Comparison of ENCODE assay signal across 1 mouse cellular context in the genomic region with DNA sequence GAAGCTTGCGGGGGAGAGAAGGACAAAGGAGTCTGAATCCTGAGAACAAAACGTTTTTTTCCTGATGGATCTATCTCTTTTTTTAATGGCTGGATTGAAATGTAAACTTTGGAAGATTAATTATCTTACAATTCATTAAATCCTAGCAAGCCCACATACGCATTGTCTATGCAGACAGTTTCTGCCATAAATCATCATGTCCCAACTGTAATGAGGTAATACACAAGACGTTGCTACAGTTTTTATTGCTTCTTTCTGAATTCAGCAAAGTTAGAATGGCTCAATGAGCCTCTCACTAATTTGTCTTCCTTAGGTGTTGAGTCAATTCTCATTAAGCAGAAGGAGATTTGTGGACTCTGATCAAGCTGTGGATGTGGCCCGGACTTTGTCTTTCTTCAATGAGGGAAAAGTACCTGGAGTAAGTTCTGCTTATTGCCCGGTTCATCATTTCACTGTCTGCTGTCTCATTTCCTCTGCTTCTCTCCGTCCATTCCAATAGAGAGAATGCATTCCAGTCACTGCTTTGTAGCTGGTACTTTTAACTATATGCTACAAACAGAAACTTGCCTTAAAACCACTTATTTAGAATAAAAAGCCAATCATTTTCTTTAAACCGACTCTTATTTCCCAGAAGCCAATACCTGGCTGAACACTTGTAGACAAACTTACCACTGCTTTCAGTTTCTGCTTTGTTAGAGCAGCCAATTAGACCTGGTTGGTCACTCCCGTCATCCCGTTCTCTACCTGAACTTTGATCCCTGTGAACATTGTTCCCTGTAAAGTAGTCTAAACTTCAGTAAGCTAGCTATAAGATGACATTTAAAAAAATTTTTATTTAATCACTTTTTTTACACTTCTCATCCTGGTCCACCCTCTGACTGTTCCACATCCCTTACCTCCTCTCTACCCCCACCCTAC.
TF ChIP-seq lines count a peak whose summit lies in the region.

No protein-coding gene starts in this region.

TF ChIP-seq in CH12.LX, 34 proteins besides CTCF, POLR2A, EP300 and RAD21:
- TF ChIP-seq CHD1 (IDR thresholded peaks at IDR 0.05; ENCODE audit: low read depth, low read length) (no peak), ETS1 (conservative IDR thresholded peaks at IDR 0.05; ENCODE audit: low read depth, low read length) (no peak), SIN3A (IDR thresholded peaks at IDR 0.05; ENCODE audit: low read length) (no peak), ZNF384 (IDR thresholded peaks at IDR 0.05; ENCODE audit: low read depth, low read length) (no peak), MYC (IDR thresholded peaks at IDR 0.05; ENCODE audit: low read depth, low read length) (no peak), POLR2AphosphoS2 (IDR thresholded peaks at IDR 0.05; ENCODE audit: low read depth, low read length) (no peak), KAT2A (IDR thresholded peaks at IDR 0.05; ENCODE audit: insufficient replicate concordance, low read length) (no peak), USF1 (IDR thresholded peaks at IDR 0.05; ENCODE audit: low read depth, low read length) (no peak), USF2 (conservative IDR thresholded peaks at IDR 0.05; ENCODE audit: low read depth, low read length) (no peak), ELF1 (IDR thresholded peaks at IDR 0.05; ENCODE audit: low read depth, low read length) (no peak)
